Mouse (Mus musculus) MEL (cell line): ENCODE data around the gene Vpreb1. TPM values are rescaled to one million over a fixed set of nuclear protein-coding genes. Genes with fewer than 3 reads are reported as not detected.

Experiments
- DNase-seq: peaks from one replicate; pipeline ENCODE4 v3.0.0; 2011; ENCODE audit warnings: low read depth, low spot score
- H3K27ac ChIP-seq: 2 replicates; pipeline ENCODE4 v1.5.1; 2012; ENCODE audit warnings: low read depth, mild to moderate bottlenecking, control low read depth, low read length, moderate library complexity; ENCODE audit not compliant: control insufficient read depth
- H3K27me3 ChIP-seq, 2 experiments: fragments of 150-350 bp in 1 of 2; sonication (generic) in 1 of 2; 2 replicates each; pipeline ENCODE4 v1.6.1; 2012; ENCODE audit warnings: low read length in 2 of 2, mild to moderate bottlenecking in 2 of 2, improper control_type of control experiment in 1 of 2, moderate library complexity in 1 of 2; ENCODE audit not compliant: insufficient read depth in 2 of 2, control insufficient read depth in 1 of 2
- H3K36me3 ChIP-seq, 2 experiments: 2 replicates each; pipeline ENCODE4 v1.6.1; 2012 to 2014; ENCODE audit warnings: low read length in 2 of 2, improper control_type of control experiment in 1 of 2, inconsistent platforms in 1 of 2, mild to moderate bottlenecking in 1 of 2; ENCODE audit not compliant: insufficient read depth in 2 of 2, control insufficient read depth in 1 of 2
- H3K4me1 ChIP-seq, 2 experiments: fragments of 150-350 bp in 1 of 2; sonication (generic) in 1 of 2; 2 replicates each; pipeline ENCODE4 v1.6.1; 2012; ENCODE audit warnings: low read length in 2 of 2, improper control_type of control experiment in 1 of 2, mild to moderate bottlenecking in 1 of 2; ENCODE audit not compliant: insufficient read depth in 2 of 2, control insufficient read depth in 1 of 2
- H3K4me3 ChIP-seq, 2 experiments: fragments of 150-350 bp in 1 of 2; sonication (generic) in 1 of 2; 2 replicates each; pipeline ENCODE4 v1.5.1; 2012; ENCODE audit warnings: low read depth in 2 of 2, low read length in 2 of 2, mild to moderate bottlenecking in 2 of 2, moderate library complexity in 2 of 2, control low read depth in 1 of 2, improper control_type of control experiment in 1 of 2; ENCODE audit not compliant: control insufficient read depth in 1 of 2, insufficient read depth in 1 of 2
- H3K79me2 ChIP-seq: 2 replicates; pipeline ENCODE4 v1.6.1; 2012; ENCODE audit warnings: mild to moderate bottlenecking, low read length, moderate library complexity; ENCODE audit not compliant: control insufficient read depth, poor library complexity, insufficient read depth
- H3K9ac ChIP-seq: 2 replicates; pipeline ENCODE4 v1.6.1; 2012; ENCODE audit warnings: low read depth, mild to moderate bottlenecking, control low read depth, low read length, moderate library complexity; ENCODE audit not compliant: control insufficient read depth, poor library complexity, severe bottlenecking
- H3K9me3 ChIP-seq: fragments of 150-350 bp; sonication (generic); replicated peaks from 2 replicates; pipeline ENCODE4 v1.6.1; 2012; ENCODE audit warnings: mild to moderate bottlenecking, low read length, improper control_type of control experiment, moderate library complexity; ENCODE audit not compliant: insufficient read depth
- BHLHE40 ChIP-seq: IDR thresholded peaks from 2 replicates; pipeline ENCODE4 v1.6.1; 2012; ENCODE audit warnings: low read depth, mild to moderate bottlenecking, inconsistent platforms, low read length, improper control_type of control experiment, borderline replicate concordance
- CTCF ChIP-seq, 3 experiments: IDR thresholded peaks in 2 of 3; conservative IDR thresholded peaks in 1 of 3; 2 replicates each; pipeline ENCODE4 v1.5.1; 2011 to 2012; ENCODE audit warnings: low read length in 3 of 3, low read depth in 2 of 3, mild to moderate bottlenecking in 2 of 3, improper control_type of control experiment in 1 of 3, inconsistent platforms in 1 of 3, mixed read lengths in 1 of 3, moderate library complexity in 1 of 3; ENCODE audit not compliant: control insufficient read depth in 1 of 3, insufficient read depth in 1 of 3, poor library complexity in 1 of 3, severe bottlenecking in 1 of 3
- E2F4 ChIP-seq: IDR thresholded peaks from 2 replicates; pipeline ENCODE4 v1.6.1; 2011; ENCODE audit warnings: low read depth, low read length, improper control_type of control experiment, borderline replicate concordance
- ETS1 ChIP-seq: IDR thresholded peaks from 2 replicates; pipeline ENCODE4 v1.6.1; 2012; ENCODE audit warnings: low read depth, mild to moderate bottlenecking, inconsistent platforms, low read length, improper control_type of control experiment, moderate library complexity
- GATA1 ChIP-seq: IDR thresholded peaks from 2 replicates; pipeline ENCODE4 v1.6.1; 2011; ENCODE audit warnings: low read depth, low read length, improper control_type of control experiment
- JUND ChIP-seq: IDR thresholded peaks from 2 replicates; pipeline ENCODE4 v1.6.1; 2011; ENCODE audit warnings: low read depth, mild to moderate bottlenecking, improper control_type of control experiment, low read length
- KAT2A ChIP-seq: conservative IDR thresholded peaks from 2 replicates; pipeline ENCODE4 v1.6.1; 2012; ENCODE audit warnings: low read depth, low read length, improper control_type of control experiment, inconsistent platforms
- MAFK ChIP-seq: IDR thresholded peaks from 2 replicates; pipeline ENCODE4 v1.6.1; 2011; ENCODE audit warnings: low read depth, mild to moderate bottlenecking, low read length, improper control_type of control experiment, borderline replicate concordance
- MAX ChIP-seq: IDR thresholded peaks from 2 replicates; pipeline ENCODE4 v1.6.1; 2011; ENCODE audit warnings: low read length, improper control_type of control experiment
- MAZ ChIP-seq: IDR thresholded peaks from 2 replicates; pipeline ENCODE4 v1.6.1; 2012; ENCODE audit warnings: low read depth, mild to moderate bottlenecking, inconsistent platforms, low read length, improper control_type of control experiment
- NELFE ChIP-seq: IDR thresholded peaks from 2 replicates; pipeline ENCODE4 v1.6.1; 2011; ENCODE audit warnings: low read depth, low read length, improper control_type of control experiment
- NRF1 ChIP-seq: IDR thresholded peaks from 2 replicates; pipeline ENCODE4 v1.6.1; 2014; ENCODE audit warnings: low read depth, mild to moderate bottlenecking, inconsistent platforms, low read length, improper control_type of control experiment, moderate library complexity; ENCODE audit not compliant: poor library complexity, insufficient read depth, severe bottlenecking
- RAD21 ChIP-seq: IDR thresholded peaks from 2 replicates; pipeline ENCODE4 v1.6.1; 2011; ENCODE audit warnings: mild to moderate bottlenecking, low read depth, low read length, improper control_type of control experiment
- RCOR1 ChIP-seq: IDR thresholded peaks from 2 replicates; pipeline ENCODE4 v1.6.1; 2012; ENCODE audit warnings: low read depth, mild to moderate bottlenecking, inconsistent platforms, low read length, improper control_type of control experiment
- SMC3 ChIP-seq: IDR thresholded peaks from 2 replicates; pipeline ENCODE4 v1.6.1; 2011; ENCODE audit warnings: low read depth, low read length, improper control_type of control experiment
- TAL1 ChIP-seq: IDR thresholded peaks from 2 replicates; pipeline ENCODE4 v1.6.1; 2012; ENCODE audit warnings: mild to moderate bottlenecking, inconsistent platforms, low read length, moderate library complexity, mixed read lengths
- TCF12 ChIP-seq: IDR thresholded peaks from 2 replicates; pipeline ENCODE4 v1.6.1; 2014; ENCODE audit warnings: low read depth, mild to moderate bottlenecking, inconsistent platforms, low read length, improper control_type of control experiment, moderate library complexity
- UBTF ChIP-seq: IDR thresholded peaks from 2 replicates; pipeline ENCODE4 v1.6.1; 2012; ENCODE audit warnings: low read depth, mild to moderate bottlenecking, inconsistent platforms, low read length, improper control_type of control experiment, moderate library complexity, borderline replicate concordance; ENCODE audit not compliant: insufficient read depth
- USF1 ChIP-seq: IDR thresholded peaks from 2 replicates; pipeline ENCODE4 v1.6.1; 2014; ENCODE audit warnings: low read depth, mild to moderate bottlenecking, inconsistent platforms, low read length, improper control_type of control experiment, moderate library complexity
- USF2 ChIP-seq, 2 experiments: IDR thresholded peaks; 2 replicates each; pipeline ENCODE4 v1.6.1; 2011 to 2012; ENCODE audit warnings: improper control_type of control experiment in 2 of 2, low read length in 2 of 2, borderline replicate concordance in 1 of 2, inconsistent platforms in 1 of 2, low read depth in 1 of 2, mild to moderate bottlenecking in 1 of 2; ENCODE audit not compliant: insufficient read depth in 1 of 2
- ZC3H11A ChIP-seq: IDR thresholded peaks from 2 replicates; pipeline ENCODE4 v1.6.1; 2012; ENCODE audit warnings: low read depth, mild to moderate bottlenecking, inconsistent platforms, low read length, improper control_type of control experiment
- ZNF384 ChIP-seq: IDR thresholded peaks from 2 replicates; pipeline ENCODE4 v1.6.1; 2012; ENCODE audit warnings: low read depth, mild to moderate bottlenecking, inconsistent platforms, low read length, improper control_type of control experiment
- polyA plus RNA-seq, 2 experiments: library from polyadenylated mRNA; stranded (reverse) in 1 of 2; unstranded in 1 of 2; fragments of >175 nt in 1 of 2; fragments of >200 nt in 1 of 2; gene quantifications; 2 replicates each; pipeline versions ENCODE4 v1.2.1 to v1.2.4; 2012; ENCODE audit warnings: low replicate concordance in 2 of 2, low read depth in 1 of 2; ENCODE audit not compliant: insufficient read length in 2 of 2, insufficient read depth in 1 of 2, missing spikeins in 1 of 2
- total RNA-seq: library from RNA; depleted of rRNA; stranded (reverse); fragments of 300-350 nt; gene quantifications from 2 replicates; pipeline ENCODE4 v1.2.3, GENCODE M21; 2012

Vpreb1 gene
- total and polyA plus RNA-seq, 3 experiments, result 0.33 TPM; not detected in 2

- no peaks in the 10 kb centered on the region for H3K9me3 ChIP-seq
- H3K4me1 ChIP-seq, result no peaks in the 10 kb centered on the region
- H3K79me2 ChIP-seq, result no peaks in the 10 kb centered on the region
- no peak overlapping the region for H3K9ac ChIP-seq
- no peaks in the 10 kb centered on the region for H3K27me3 ChIP-seq
- no peak for TF ChIP-seq MAZ
- TF ChIP-seq ZC3H11A, result peak; percentile 55
- TF ChIP-seq SMC3, result peak; percentile 81
- peak; percentile 81 for TF ChIP-seq RAD21
- no peak for TF ChIP-seq MAFK
- TF ChIP-seq CTCF (IDR thresholded peaks at IDR 0.05 in 2 of 3, conservative IDR thresholded peaks at IDR 0.05 in 1 of 3; ENCODE audit: control insufficient read depth in 1 of 3, insufficient read depth in 1 of 3, low read depth in 2 of 3, low read length in 3 of 3, poor library complexity in 1 of 3, severe bottlenecking in 1 of 3), result peak; percentile 81 to 94 (median 84)
- TF ChIP-seq, all 39 proteins: peak for 4
- peak; percentile 74 for DNase-seq
- Histone ChIP-seq H3K36me3 (peaks cover 0 to 6% of the 10 kb centered on the region in 2 experiments; a peak in 2 of 4 replicates), H3K27ac (no peak overlapping the region), H3K4me3 (no peak overlapping the region)
These were observed 41.3 kb upstream of the Vpreb1 start for GRCm38 (mm10) chr16:16911641-16912597.

DNA sequence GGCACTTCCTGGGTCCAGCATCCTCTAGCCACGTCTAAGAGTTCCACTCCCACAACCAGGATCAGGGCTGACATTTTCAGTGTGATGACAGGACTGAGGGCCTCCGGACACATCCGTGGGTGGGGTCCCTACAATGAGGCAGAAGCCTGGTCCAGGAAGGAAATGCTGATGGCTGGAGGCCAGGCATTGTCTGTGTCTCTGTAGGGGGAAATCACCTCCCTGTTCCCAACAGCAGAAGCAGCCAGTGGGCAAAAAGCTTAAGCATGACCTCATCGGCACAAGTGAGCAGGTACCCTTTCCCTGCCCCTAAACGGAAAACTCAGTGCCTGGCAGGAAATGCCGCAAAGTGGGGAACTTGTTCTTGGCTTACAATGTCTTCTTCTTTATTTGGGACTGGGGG lies 37.2 kb upstream of the Vpreb1 start:
- Histone ChIP-seq H3K4me3 (no peak overlapping the region), H3K79me2 (no peaks in the 10 kb centered on the region), H3K27ac (no peak overlapping the region), H3K9ac (no peak overlapping the region), H3K9me3 (no peaks in the 10 kb centered on the region), H3K27me3 (no peaks in the 10 kb centered on the region), H3K4me1 (no peaks in the 10 kb centered on the region), H3K36me3 (peaks cover 0 to 6% of the 10 kb centered on the region in 2 experiments; a peak in 1 of 4 replicates)
- TF ChIP-seq ETS1, result no peak
- no peak for TF ChIP-seq USF1
- TF ChIP-seq SMC3, result no peak
- TF ChIP-seq NELFE, result no peak
- no peak for TF ChIP-seq UBTF
- no peak for TF ChIP-seq RAD21
- TF ChIP-seq BHLHE40, result no peak
- TF ChIP-seq GATA1, result no peak
- no peak for TF ChIP-seq USF2 (IDR thresholded peaks at IDR 0.05; ENCODE audit: borderline replicate concordance in 1 of 2, insufficient read depth in 1 of 2, low read depth in 1 of 2, low read length in 2 of 2)
- no peak for TF ChIP-seq NRF1
- no peak for TF ChIP-seq ZNF384
- no peak for TF ChIP-seq MAX
- no peak for TF ChIP-seq CTCF (IDR thresholded peaks at IDR 0.05 in 2 of 3, conservative IDR thresholded peaks at IDR 0.05 in 1 of 3; ENCODE audit: control insufficient read depth in 1 of 3, insufficient read depth in 1 of 3, low read depth in 2 of 3, low read length in 3 of 3, poor library complexity in 1 of 3, severe bottlenecking in 1 of 3)
- TF ChIP-seq E2F4, result no peak
- TF ChIP-seq RCOR1, result no peak
- no peak for TF ChIP-seq JUND
- TF ChIP-seq TAL1, result no peak
- TF ChIP-seq TCF12, result no peak
- TF ChIP-seq KAT2A, result no peak
- no peak for DNase-seq
